Mouse (Mus musculus) gastrocnemius, adult 18-20 months (tissue): ENCODE measurements around the gene Myo1f. TPM values are rescaled to one million over a fixed set of nuclear protein-coding genes. Genes with fewer than 3 reads are reported as not detected.
A peak's percentile ranks its signal among the peaks of the same experiment; 100 is the strongest.
"Not testable (repeated sequence)": the region's sequence is repeated elsewhere in the genome, so short reads cannot be mapped to it uniquely, and the experiment has no call there.

ENCODE experiments used
- DNase-seq: peaks from one replicate; pipeline ENCODE4 v3.0.0; 2021; ENCODE audit warnings: low spot score
- total RNA-seq, 2 experiments: library from RNA; stranded (reverse); gene quantifications; 2 replicates each; pipeline ENCODE4 v1.2.3; 2021

The Myo1f gene
- total RNA-seq, 2 experiments from 2014 or later: 0.76 to 0.94 TPM

GRCm38 (mm10) chr17:33566182-33566581, 10.7 kb downstream of the Myo1f start:
- DNase-seq: no peak

DNA sequence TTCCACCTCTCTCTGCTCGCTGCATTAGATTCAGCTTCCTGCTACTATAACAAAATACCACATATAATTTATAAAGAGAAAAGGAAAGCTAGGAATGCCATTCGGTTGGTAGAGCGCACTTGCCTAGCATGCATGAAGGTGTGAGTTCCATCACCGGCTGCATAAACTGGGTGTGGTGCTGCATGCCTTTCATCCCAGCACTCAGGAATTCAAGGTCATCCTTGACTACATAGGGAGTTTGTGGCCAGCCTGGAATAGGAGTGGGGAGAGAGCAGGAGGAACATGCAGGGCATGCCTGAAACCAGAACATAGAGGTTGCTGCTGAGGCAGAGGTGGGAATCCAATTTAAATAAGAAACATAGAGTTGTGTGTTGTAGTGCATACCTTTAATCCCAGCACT, 28.6 kb downstream of the Myo1f start:
- no peak for DNase-seq

GRCm38 (mm10) chr17:33586011-33586410, 30.5 kb downstream of the Myo1f start:
- DNase-seq: no peak

DNA sequence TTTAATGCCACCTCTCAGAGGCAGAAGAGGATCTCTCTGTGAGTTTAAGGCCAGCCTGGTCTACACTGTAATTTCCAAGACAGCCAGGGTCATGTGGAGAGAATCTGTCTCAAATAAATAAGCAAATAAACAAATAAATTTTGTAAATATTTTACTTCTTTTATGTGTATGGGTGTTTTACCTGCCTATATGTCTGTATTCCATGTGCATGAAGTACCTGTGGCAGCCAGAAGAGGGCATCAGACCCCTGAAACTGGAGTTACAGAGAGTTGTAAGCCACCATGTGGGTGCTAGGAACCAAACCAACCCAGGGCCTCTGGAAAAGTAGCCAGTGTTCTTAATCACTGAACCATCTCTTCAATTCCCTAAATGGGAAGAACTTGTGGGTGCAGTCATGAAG, 41.8 kb downstream of the Myo1f start:
- no peak for DNase-seq

DNA sequence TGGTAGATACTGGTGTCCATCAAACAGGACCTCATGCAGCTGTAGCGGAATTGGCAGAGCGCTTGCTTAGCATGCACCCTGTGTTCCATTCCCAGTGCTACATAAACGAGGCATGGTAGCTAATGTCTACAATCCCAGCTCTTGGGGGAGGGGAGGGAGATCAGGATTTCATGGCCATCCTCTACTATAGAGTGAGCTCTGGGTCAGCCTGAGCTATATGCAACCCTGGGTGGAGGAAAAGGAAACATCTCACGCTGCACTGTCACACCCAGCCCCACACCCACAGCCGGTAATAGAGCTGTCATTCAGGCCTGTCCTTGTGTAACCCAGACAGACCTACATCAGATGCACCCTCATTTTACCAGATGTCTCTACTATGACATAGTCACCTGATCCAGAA, 43.0 kb downstream of the Myo1f start:
- no peak for DNase-seq

DNA sequence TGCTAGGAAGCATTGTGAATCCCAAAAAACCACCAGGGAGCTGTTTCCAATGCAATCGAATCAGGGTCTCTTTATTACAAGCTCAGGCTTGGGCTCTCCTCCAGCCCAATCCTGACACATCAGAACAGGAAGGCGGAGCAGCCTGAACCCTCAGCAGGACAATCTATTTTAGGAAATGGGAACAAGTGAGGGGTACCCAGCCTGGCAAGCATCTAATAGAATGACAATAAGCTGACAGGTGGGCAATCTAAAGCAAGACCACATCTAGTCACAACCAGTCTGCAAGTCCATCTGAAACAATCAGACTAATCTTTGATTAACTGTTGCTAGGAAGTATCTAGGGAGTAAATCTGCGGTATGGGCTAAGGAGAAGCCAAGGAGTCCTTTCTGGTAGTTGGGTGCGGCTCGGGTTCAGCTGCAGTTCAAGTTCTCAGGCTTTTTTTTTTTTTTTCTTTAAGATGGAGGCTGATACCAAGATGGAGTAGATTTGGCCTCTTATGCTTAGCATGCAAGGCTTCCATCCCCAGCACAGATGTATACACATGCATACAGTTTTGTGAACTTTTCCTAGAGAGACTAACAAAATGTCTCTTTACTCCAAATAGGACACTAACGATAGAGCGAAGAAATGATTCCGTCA, 44.4 kb downstream of the Myo1f start:
- no peak for DNase-seq

GRCm38 (mm10) chr17:33600831-33601230, 45.3 kb downstream of the Myo1f start:
- DNase-seq: no peak

DNA sequence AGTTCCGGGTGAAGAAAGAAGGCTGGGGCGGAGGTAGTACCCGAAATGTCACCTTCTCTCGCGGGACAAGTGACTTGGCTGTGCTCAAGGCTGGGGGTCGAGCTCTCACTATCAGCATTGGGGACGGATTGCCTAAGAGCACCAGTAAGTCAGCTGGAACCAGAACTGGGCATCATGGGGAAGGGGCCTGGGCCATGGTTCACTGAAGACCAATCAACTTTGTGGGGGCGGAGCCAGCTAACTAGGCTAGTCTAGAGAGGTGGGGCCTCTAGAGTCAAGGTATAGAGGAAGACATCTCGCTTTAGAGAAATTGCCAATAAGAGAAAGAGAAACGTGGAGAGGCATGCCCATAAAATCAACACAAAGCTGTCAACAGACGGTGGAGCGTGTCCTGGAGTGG, 46.4 kb downstream of the Myo1f start:
- DNase-seq: no peak

GRCm38 (mm10) chr17:33607273-33607672, 51.8 kb downstream of the Myo1f start:
- DNase-seq: no peak

GRCm38 (mm10) chr17:33610548-33610947, 55.0 kb downstream of the Myo1f start:
- DNase-seq: no peak

DNA sequence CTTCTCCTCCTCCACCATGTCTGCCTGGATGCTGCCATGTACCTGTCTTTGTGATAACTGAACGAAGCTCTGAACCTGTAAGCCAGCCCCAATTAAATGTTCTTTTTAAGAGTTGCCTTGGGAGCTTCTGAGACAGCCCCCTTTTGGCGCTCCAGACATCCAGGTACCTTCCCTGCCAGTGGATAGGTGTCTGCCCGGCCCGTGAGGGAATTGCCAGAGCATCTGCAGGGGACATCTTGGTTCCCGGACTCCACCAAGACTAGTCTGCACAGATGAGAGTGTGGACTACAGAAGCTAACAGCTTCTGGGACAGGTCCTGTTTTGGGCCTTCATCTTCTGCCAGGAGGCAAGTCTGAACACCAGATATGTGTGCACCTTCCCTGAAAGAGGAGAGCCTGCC, 58.2 kb downstream of the Myo1f start:
- DNase-seq: not testable (repeated sequence)

DNA sequence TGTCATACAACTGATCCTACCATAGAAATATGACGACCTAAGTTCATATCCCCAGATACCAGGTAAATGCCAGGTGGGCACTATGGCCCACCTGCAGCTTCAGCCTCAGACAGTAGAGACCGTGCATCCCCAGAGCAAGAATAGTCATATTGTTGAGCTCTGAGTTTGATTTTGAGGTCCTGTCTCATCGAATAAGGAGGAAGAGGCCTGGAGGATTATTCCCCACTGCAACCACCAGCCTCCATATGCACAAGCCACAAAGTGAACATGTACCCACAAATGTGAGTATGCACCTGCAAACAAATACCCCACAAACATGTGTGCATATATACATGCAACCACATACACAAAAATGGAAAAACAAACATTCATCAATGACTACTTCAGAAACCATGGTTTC, 71.8 kb downstream of the Myo1f start:
- DNase-seq: no peak

DNA sequence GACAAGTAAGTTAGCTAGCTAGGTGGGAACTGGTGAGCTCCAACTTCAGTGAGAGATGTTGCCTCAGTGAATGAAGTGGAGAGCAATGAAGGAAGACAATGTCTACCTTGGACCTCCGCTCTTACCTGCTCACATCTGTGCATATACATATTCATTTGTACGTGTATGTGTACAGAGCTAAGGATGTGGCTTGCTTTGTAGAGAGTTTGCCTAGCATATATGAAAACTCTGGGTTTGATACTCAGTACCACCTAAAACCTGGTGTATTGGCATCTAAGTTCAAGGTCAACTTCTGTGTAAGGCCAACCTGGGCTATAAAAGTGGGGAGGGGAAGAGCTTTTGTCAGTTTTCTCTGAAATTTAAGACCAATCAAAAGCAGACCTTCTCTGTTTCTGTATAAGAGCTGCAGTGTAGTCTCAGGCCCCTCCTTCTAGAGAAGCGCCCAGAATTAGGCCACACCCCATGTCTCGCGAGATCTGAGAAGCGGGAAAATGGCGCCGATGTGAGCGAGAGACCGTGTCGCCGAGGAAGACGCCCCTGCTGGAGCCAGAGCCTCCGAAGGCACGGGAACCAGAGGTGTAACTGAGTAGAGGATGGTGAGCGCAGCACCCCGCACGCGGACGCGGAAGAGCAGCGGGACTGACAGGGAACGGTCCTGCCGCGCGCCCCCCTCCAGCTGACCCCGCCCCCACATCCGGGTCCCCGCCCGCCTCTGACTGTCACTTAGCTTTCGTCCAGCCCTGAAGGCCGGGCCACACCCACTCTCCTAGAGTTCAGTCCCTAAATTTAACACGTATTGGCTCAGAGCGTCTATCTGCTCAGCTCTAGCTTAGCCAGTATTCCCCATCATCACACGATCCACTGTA, 73.3 kb downstream of the Myo1f start, which contains the start of gene Zfp414:
Zfp414 (plus strand) TSS at position 470 of the 866 bp plus-strand sequence.
- peak; percentile 95 for DNase-seq

DNA sequence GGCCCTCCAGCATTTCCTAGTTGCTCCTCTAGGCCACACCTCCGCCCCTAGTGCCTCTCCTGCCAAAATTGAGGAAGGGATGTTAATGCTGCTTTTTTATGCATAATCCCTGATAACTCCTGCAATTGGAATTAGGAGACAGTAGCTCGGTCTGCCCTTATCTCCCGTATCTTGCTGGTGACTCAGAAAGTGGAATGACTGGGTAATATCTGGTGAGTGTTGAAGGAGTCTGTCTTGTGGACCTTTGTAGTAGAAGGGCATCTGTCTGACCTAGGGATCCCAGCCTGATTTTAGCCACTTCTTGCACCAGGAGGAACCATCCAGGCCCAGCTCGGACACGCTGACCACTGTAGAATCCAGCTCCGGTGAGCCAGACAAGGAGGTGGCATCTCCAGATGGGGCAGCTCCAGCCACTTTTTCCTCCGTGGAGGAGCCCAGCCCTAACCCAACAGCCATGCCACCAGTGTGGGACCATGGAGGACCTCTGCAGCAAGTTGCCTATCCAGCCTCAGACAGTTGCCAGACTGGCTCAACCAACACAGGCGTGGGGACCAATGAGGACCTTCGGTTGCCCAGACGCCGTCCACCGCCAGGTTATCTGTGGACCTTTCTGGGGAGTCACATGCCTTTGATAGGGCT, 74.1 kb downstream of the Myo1f start:
- no peak for DNase-seq

DNA sequence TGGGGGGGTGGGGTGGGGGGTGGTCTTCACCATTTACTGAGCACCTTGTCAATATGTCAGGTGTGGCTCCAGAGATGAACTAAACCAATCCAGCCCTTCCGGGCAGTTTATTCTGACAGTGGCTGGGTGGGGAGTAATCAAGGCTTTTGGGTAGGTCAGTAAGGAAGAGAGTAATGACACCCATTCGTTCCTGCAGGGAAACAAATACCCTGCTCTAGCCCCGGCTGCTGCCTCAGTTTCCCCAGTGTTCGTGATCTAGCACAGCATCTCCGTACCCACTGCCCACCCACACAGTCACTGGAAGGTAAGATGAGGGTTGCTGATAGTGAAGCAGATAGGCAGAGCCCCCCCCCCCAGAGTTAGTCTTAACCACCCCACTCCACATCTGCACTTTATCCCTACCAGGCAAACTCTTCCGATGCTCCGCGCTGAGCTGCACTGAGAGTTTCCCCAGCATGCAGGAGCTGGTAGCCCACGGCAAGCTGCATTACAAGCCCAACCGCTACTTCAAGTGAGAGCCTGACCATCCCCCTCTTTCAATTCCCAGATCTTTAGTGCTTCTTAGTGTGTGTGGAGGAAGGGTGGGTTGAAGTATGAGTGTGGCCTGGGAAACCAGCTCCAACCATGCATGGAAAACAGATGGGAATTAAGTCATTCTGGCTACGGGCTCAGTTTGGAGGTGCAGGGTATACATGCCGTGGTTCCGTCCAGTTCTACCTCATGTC, 74.8 kb downstream of the Myo1f start:
- no peak for DNase-seq

GRCm38 (mm10) chr17:33631236-33631635, 75.7 kb downstream of the Myo1f start:
- no peak for DNase-seq

DNA sequence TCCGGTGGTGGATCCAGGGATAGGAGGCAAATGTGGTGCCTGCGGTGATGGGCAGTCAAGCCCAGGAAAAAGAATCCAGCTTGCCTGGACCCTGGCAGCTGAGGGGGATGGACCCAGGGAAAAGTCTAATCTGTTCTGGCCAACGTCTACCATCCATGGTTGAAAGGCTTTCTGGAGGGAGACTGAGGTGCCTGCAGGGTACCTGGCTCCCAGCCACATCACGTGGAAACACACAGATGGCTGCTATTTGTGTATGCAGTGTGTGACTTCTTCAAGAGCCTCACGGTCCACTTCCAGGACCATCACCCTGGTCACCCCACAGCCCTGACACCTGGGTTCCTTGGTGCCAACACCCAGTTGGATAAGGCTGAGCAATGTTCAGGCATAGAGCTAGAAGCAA, 76.3 kb downstream of the Myo1f start:
- DNase-seq: no peak

- no peak for DNase-seq
Observed at GRCm38 (mm10) chr17:33637038-33637437, 81.5 kb downstream of the Myo1f start.

- DNase-seq: no peak
Observed at GRCm38 (mm10) chr17:33637516-33638276, 82.2 kb downstream of the Myo1f start, which contains the start of gene Pram1. TSS of gene Pram1 (plus strand) at chr17:33638056.

DNA sequence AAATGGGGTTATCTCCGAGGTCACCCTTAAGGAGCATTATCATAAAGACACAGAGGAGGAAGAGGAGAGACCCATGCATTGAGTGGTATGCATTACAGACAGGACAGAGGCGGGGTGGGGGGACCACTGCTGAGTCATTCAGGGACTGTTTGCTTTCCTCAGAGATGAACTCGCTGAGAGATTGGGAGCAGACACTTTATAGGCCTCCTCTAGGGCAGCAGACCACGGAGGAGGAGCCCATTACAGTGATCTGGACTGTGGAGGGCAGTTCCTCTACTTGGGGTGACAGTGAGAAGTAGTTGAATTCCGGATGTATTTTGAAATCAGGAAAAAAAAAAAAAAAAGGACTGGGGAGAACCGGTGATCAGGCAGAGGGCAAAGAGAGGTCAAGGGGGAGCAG, 84.2 kb downstream of the Myo1f start:
- DNase-seq: no peak

GRCm38 (mm10) chr17:33644068-33644467, 88.6 kb downstream of the Myo1f start:
- no peak for DNase-seq
